Mouse (Mus musculus): ENCODE measurements around the gene Dgkd.

Dgkd gene

GRCm38 (mm10) chr1:87848237-87848996 lies 4.7 kb upstream of the Dgkd start:
- peak; percentile 43 for DNase-seq (ENCODE audit: low spot score)

GRCm38 (mm10) chr1:87849278-87849677 lies 3.8 kb upstream of the Dgkd start:
- DNase-seq (ENCODE audit: low spot score), result no peak

- no peak for DNase-seq (ENCODE audit: low spot score)
These were observed 1.7 kb upstream of the Dgkd start for GRCm38 (mm10) chr1:87851344-87851743.

GRCm38 (mm10) chr1:87852081-87852790 lies 851 bp upstream of the Dgkd start:
- no peak for DNase-seq (ENCODE audit: low spot score)

GRCm38 (mm10) chr1:87853601-87854361 lies 694 bp downstream of the Dgkd start:
- peak; percentile 69 for DNase-seq (ENCODE audit: low spot score)

- DNase-seq (ENCODE audit: low spot score), result peak; percentile 45
These were observed 1.3 kb downstream of the Dgkd start for GRCm38 (mm10) chr1:87854411-87854810.

GRCm38 (mm10) chr1:87854851-87855251 lies 1.8 kb downstream of the Dgkd start:
- DNase-seq (ENCODE audit: low spot score), result no peak

- DNase-seq (ENCODE audit: low spot score), result no peak
These were observed 2.4 kb downstream of the Dgkd start for GRCm38 (mm10) chr1:87855522-87855921.

GRCm38 (mm10) chr1:87856823-87857222 lies 3.7 kb downstream of the Dgkd start:
- peak; percentile 69 for DNase-seq (ENCODE audit: low spot score)

- DNase-seq (ENCODE audit: low spot score), result no peak
These were observed 4.9 kb downstream of the Dgkd start for GRCm38 (mm10) chr1:87858031-87858430.

- DNase-seq (ENCODE audit: low spot score), result no peak
These were observed 5.4 kb downstream of the Dgkd start for GRCm38 (mm10) chr1:87858529-87858928.

GRCm38 (mm10) chr1:87863602-87864001 lies 10.5 kb downstream of the Dgkd start:
- DNase-seq (ENCODE audit: low spot score), result no peak

GRCm38 (mm10) chr1:87864889-87865288 lies 11.8 kb downstream of the Dgkd start:
- no peak for DNase-seq (ENCODE audit: low spot score)

GRCm38 (mm10) chr1:87866672-87867071 lies 13.6 kb downstream of the Dgkd start:
- no peak for DNase-seq (ENCODE audit: low spot score)

GRCm38 (mm10) chr1:87871546-87871945 lies 18.5 kb downstream of the Dgkd start:
- DNase-seq (ENCODE audit: low spot score), result no peak

- DNase-seq (ENCODE audit: low spot score), result no peak
These were observed 20.0 kb downstream of the Dgkd start for GRCm38 (mm10) chr1:87873081-87873480.

- no peak for DNase-seq (ENCODE audit: low spot score)
These were observed 23.0 kb downstream of the Dgkd start for GRCm38 (mm10) chr1:87876065-87876464.

- no peak for DNase-seq (ENCODE audit: low spot score)
These were observed 24.6 kb downstream of the Dgkd start for GRCm38 (mm10) chr1:87877552-87878283.

- DNase-seq (ENCODE audit: low spot score), result no peak
These were observed 25.9 kb downstream of the Dgkd start for GRCm38 (mm10) chr1:87879034-87879433.

- peak; percentile 96 for DNase-seq (ENCODE audit: low spot score)
These were observed 26.6 kb downstream of the Dgkd start for GRCm38 (mm10) chr1:87879494-87880325.

GRCm38 (mm10) chr1:87880326-87880627 lies 27.2 kb downstream of the Dgkd start:
- DNase-seq (ENCODE audit: low spot score), result no peak

Data from adipocyte (in vitro differentiated cells).